Mouse (Mus musculus) stomach, embryonic 15.5 days (tissue): ENCODE results near the gene Xpnpep1. TPM values are rescaled to one million over a fixed set of nuclear protein-coding genes. Genes with fewer than 3 reads are reported as not detected.

Source experiments
- ATAC-seq: fragments of 200-750 bp; cut with Nextera tagmentation; 2 replicates; pipeline ENCODE4 v1.8.0; 2017; ENCODE audit warnings: low read depth, moderate number of reproducible peaks, moderate TSS enrichment; ENCODE audit not compliant: insufficient read depth, low FRiP score
- H3K27ac ChIP-seq: fragments of 300-500 bp; sonication (generic); 2 replicates; pipeline ENCODE4 v1.5.1; 2015; ENCODE audit warnings: mild to moderate bottlenecking, inconsistent platforms
- H3K27me3 ChIP-seq: fragments of 300-500 bp; sonication (generic); replicated peaks from 2 replicates; pipeline ENCODE4 v1.6.1; 2015; ENCODE audit warnings: inconsistent platforms
- H3K36me3 ChIP-seq: fragments of 300-500 bp; sonication (generic); 2 replicates; pipeline ENCODE4 v1.6.1; 2015; ENCODE audit warnings: inconsistent platforms
- H3K4me1 ChIP-seq: fragments of 300-500 bp; sonication (generic); 2 replicates; pipeline ENCODE4 v1.6.1; 2015; ENCODE audit warnings: inconsistent platforms
- H3K4me2 ChIP-seq: fragments of 300-500 bp; sonication (generic); 2 replicates; pipeline ENCODE4 v1.6.1; 2015; ENCODE audit warnings: mild to moderate bottlenecking, inconsistent platforms
- H3K4me3 ChIP-seq: fragments of 300-500 bp; sonication (generic); replicated peaks from 2 replicates; pipeline ENCODE4 v1.5.1; 2015; ENCODE audit warnings: inconsistent platforms
- H3K9ac ChIP-seq: fragments of 300-500 bp; sonication (generic); 2 replicates; pipeline ENCODE4 v1.6.1; 2015; ENCODE audit warnings: inconsistent platforms
- H3K9me3 ChIP-seq: fragments of 300-500 bp; sonication (generic); 2 replicates; pipeline ENCODE4 v1.6.1; 2016; ENCODE audit warnings: inconsistent platforms
- WGBS: fragments of 180-500 bp; shearing (Covaris S2); methylation state at CpG from one replicate; pipeline ENCODE4 v1.1.7; 2015; 5-methylcytosine and 5-hydroxymethylcytosine counted together
- polyA plus RNA-seq: library from polyadenylated mRNA; unstranded; fragments of >200 nt; fragmentation: Nextera tagmentation; extraction: Ambion mirVana; gene quantifications from 2 replicates; pipeline ENCODE4 v1.2.1, GENCODE M21; 2015

Gene Xpnpep1
- polyA plus RNA-seq, 1 experiment from 2014 or later: 130 TPM

DNA sequence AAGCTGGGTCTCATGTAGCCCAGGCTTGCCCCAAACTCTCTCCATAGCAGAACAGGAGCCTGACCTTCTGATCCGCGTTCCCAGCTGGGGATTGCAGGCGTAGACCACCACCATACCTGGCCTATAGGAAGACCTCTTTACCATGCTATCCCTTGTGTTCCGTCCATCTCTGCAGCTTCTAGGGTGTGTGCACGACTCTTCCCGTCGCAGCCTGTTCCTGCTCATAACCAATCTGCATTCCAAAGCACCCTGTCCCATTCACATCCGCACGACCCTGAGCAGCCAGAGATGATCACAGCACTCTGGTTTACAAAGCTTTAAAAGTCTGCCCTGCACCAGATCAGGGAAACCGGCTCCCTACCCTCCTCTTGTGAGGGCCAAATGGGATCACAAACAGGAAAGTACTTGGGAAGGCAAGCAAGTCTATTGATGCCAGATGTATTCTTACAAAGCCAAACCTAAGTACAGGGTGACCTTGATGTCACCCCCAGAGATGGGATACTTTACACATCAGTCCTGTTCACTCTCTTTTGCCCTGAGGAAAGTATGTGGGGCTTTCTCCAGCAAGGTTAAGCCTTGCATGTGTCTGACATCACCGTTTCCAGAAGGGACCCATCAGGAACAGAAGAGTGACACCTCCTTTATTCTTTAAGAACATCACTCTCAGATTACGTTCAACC is 24.4 kb upstream of the Xpnpep1 start:
- peak overlapping the region; percentile 48; the same call in 1 of the 2 replicates for H3K27ac ChIP-seq
- H3K4me3 ChIP-seq: no peak overlapping the region
- no peaks in the 10 kb centered on the region for H3K36me3 ChIP-seq
- 61% methylated on average over 12 of the region's 12 CpGs for WGBS
- no peaks in the 10 kb centered on the region for H3K27me3 ChIP-seq
- no peak overlapping the region for H3K9ac ChIP-seq
- no peak overlapping the region for H3K4me2 ChIP-seq
- ATAC-seq: no peak
- no peaks in the 10 kb centered on the region for H3K9me3 ChIP-seq
- H3K4me1 ChIP-seq: peaks cover 9% of the 10 kb centered on the region; the same call in 1 of the 2 replicates

DNA sequence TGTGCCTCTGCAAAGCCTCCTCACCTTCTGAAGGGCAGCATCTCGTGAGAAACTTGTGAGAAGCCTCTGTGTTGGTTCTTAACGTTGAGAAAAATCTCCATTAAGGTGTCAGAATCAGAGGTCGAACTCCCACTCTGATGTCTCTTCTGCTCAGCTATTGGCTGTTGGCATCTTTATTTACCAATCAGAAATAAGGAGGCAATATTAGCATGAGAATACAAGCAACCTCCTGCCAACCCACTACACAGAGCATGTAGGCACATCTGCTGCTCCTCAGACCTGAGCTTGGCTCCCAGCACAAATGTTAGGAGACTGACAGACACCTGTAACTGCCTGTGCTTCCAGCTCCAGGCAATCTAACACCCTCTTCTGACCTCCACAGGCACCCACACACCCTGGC is 22.0 kb upstream of the Xpnpep1 start:
- Histone ChIP-seq H3K9me3 (no peaks in the 10 kb centered on the region), H3K36me3 (no peaks in the 10 kb centered on the region), H3K9ac (no peak overlapping the region), H3K4me2 (no peak overlapping the region), H3K4me3 (no peak overlapping the region), H3K27me3 (no peaks in the 10 kb centered on the region), H3K4me1 (peaks cover 15% of the 10 kb centered on the region; the same call in 1 of the 2 replicates), H3K27ac (no peak overlapping the region)
- ATAC-seq: no peak
- WGBS: 37% methylated on average over 3 of the region's 3 CpGs

DNA sequence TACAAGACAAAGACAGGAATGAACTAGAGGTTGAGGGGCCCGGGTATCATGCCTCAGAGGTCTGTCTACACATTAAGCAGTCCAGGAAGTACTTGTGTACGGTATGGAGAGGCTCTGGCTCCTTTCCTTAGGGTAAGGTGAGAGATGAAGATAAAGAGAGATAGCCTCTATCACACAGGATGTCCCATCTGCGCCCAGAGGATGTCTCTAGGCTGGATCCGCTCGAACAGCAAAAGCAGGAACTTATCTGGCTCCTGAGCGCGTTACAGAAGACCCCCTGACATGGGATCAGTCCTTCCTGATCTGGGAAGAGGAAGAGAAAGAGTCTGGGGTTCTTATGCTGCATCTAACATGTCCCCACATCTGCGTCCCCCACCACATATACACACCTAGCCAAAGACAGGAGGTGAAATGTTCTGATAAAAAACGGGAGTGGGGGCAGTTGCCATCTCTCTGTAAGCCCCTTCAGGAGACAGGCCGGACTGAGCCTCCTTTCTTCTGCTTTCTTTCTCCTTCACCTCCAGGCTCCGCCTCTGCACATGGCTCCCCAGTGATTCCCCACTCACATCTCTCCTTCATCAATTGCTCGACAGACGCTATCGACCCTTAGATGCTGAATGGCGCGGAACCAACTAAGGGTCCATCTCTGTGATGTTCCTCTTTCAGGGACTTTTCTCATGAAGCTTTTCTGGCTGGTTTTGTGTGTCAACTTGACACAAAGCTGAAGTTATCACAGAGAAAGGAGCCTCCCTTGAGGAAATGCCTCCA is 19.5 kb upstream of the Xpnpep1 start:
- H3K27ac ChIP-seq: peak overlapping the region; percentile 55; the same call in 1 of the 2 replicates
- H3K4me1 ChIP-seq: peaks cover 6% of the 10 kb centered on the region; the same call in 1 of the 2 replicates
- H3K4me2 ChIP-seq: no peak overlapping the region
- no peak overlapping the region for H3K9ac ChIP-seq
- no peaks in the 10 kb centered on the region for H3K36me3 ChIP-seq
- no peaks in the 10 kb centered on the region for H3K27me3 ChIP-seq
- no peaks in the 10 kb centered on the region for H3K9me3 ChIP-seq
- ATAC-seq: peak; percentile 49; the same call in 1 of the 2 replicates
- WGBS: 87% methylated on average over 16 of the region's 16 CpGs
- no peak overlapping the region for H3K4me3 ChIP-seq

DNA sequence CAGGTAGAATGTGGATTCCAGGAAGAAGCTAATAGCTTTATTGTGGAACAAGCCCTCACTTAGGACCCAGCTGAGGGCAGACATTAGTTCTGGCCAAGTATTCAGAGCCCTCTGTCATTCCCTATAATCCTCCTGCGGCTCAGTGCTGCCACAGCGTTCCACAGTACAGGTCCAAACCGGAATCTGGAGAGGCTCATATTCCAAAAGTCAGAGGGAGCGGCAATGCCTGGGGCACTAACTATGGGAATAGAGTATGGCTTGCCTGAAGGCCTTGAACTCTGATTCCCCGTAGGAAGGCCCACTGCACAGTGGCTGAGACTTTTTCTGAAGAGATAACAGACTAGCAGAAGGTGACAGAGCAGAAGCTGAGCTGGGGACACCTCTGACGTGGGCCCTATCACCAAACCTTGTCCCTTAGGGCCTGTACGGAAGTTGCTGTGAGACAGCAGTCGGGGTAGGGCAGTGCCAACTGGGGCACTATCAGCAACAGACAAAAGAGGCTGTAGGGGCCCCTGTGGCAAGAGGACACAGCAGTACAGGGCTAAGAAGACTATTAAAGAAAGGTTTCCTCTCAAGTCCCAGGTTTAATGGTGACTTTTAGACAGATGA is 18.8 kb upstream of the Xpnpep1 start:
- Histone ChIP-seq H3K27ac (peak overlapping the region; percentile 55), H3K9me3 (no peaks in the 10 kb centered on the region), H3K27me3 (no peaks in the 10 kb centered on the region), H3K4me3 (no peak overlapping the region), H3K36me3 (no peaks in the 10 kb centered on the region), H3K9ac (no peak overlapping the region), H3K4me1 (peaks cover 6% of the 10 kb centered on the region; the same call in 1 of the 2 replicates), H3K4me2 (no peak overlapping the region)
- peak; percentile 92 for ATAC-seq
- WGBS: 63% methylated on average over 8 of the region's 8 CpGs

DNA sequence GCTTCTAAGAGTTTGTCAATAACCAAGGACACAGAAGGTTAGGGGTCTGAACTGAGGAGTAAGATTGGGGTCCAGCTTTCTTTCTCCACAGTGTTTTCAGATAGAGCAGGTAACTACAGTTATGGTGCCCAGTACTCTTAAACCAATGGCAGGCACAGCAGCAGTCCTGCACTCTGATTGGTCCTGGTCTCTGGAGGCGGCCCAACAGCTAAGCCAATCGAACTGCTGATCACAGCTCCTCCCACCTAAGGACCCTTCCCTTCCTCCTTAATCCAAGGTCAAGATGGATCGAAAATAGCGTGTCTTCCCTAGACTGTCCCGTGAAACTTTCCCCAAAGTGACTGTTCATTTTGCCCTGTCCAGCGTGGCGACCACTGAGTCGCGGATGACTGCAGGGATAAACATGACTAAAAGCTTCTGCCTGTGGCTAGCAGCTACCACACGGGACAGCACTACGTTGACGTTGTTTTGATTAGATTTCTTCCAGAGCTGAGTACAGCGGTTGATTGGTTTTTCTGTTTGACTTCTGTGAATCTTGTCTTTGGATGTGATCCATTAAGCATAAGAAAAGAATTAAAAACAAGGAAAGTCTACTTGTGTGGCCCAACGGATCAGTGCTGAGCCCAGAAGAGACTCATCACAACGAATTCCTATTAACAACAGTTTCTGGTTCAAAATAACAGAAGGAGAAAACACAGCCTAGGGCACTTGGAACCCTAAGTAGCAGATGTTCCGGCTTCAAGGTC is 18.1 kb upstream of the Xpnpep1 start:
- H3K9me3 ChIP-seq: no peaks in the 10 kb centered on the region
- no peak for ATAC-seq
- H3K27ac ChIP-seq: peak overlapping the region; percentile 55
- H3K27me3 ChIP-seq: no peaks in the 10 kb centered on the region
- H3K36me3 ChIP-seq: no peaks in the 10 kb centered on the region
- no peak overlapping the region for H3K4me3 ChIP-seq
- no peak overlapping the region for H3K4me2 ChIP-seq
- H3K9ac ChIP-seq: no peak overlapping the region
- 69% methylated on average over 16 of the region's 16 CpGs for WGBS
- H3K4me1 ChIP-seq: peaks cover 6% of the 10 kb centered on the region; the same call in 1 of the 2 replicates

DNA sequence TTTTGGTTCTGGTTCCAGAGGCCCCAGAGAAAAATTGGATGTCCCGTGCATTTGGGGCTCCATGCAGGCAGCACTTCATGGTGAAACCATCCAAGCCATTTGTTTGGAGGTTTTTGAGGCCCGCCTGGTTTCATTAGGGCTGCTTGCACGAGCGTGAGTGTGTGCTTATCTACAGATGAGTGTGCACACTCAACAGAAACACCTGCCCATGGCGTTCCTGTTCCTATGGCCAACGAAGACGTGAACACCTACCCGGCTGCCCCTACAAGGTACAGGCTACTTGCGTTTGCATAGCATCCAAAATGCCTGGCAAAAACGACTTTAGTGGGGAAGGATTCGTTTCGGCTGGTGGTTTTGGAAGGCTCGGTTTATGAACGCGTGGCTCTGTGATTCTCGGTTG is 13.3 kb upstream of the Xpnpep1 start:
- no peak for ATAC-seq
- H3K27ac ChIP-seq: no peak overlapping the region
- 88% methylated on average over 16 of the region's 16 CpGs for WGBS
- no peak overlapping the region for H3K4me3 ChIP-seq
- no peak overlapping the region for H3K4me2 ChIP-seq
- H3K36me3 ChIP-seq: no peaks in the 10 kb centered on the region
- H3K27me3 ChIP-seq: no peaks in the 10 kb centered on the region
- H3K9me3 ChIP-seq: no peaks in the 10 kb centered on the region
- H3K4me1 ChIP-seq: peaks cover 9% of the 10 kb centered on the region; the same call in 1 of the 2 replicates
- H3K9ac ChIP-seq: no peak overlapping the region

DNA sequence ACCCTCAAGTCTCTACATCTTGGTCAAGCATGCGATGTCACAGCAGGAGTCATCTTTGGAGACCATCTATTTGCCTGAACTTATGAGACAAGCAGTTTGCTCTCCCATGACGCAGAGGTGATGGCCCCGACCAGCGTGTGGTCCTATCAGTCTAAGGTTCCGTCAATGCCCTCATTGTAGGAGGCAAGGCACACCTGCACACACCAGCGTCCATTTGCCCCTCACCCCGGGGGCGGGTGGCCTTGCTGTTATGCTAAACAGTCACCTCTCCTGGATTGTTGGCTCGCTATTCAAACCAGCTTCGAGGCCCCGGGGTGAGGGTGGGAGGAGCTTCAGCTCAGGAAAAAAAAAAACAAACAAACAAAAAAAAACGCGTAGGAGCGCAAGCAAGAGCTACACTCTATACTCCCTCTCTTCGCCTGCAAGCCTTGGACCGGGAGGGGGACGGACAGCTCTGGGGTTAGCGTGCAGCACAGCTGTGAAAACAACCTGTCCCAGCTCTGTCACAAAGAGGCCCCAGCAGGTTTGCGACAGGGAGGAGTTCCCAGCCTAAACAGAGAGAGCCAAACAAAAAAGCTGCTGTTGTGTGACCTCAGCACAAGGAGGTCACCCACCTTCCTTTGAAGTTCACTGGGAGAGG is 12.1 kb upstream of the Xpnpep1 start:
- no peaks in the 10 kb centered on the region for H3K9me3 ChIP-seq
- peaks cover 9% of the 10 kb centered on the region; the same call in 1 of the 2 replicates for H3K4me1 ChIP-seq
- peak overlapping the region; percentile 14; the same call in 1 of the 2 replicates for H3K4me2 ChIP-seq
- no peak overlapping the region for H3K27ac ChIP-seq
- no peak overlapping the region for H3K9ac ChIP-seq
- no peak overlapping the region for H3K4me3 ChIP-seq
- ATAC-seq: peak; percentile 59; the same call in 1 of the 2 replicates
- no peaks in the 10 kb centered on the region for H3K36me3 ChIP-seq
- WGBS: 37% methylated on average over 19 of the region's 19 CpGs
- no peaks in the 10 kb centered on the region for H3K27me3 ChIP-seq

DNA sequence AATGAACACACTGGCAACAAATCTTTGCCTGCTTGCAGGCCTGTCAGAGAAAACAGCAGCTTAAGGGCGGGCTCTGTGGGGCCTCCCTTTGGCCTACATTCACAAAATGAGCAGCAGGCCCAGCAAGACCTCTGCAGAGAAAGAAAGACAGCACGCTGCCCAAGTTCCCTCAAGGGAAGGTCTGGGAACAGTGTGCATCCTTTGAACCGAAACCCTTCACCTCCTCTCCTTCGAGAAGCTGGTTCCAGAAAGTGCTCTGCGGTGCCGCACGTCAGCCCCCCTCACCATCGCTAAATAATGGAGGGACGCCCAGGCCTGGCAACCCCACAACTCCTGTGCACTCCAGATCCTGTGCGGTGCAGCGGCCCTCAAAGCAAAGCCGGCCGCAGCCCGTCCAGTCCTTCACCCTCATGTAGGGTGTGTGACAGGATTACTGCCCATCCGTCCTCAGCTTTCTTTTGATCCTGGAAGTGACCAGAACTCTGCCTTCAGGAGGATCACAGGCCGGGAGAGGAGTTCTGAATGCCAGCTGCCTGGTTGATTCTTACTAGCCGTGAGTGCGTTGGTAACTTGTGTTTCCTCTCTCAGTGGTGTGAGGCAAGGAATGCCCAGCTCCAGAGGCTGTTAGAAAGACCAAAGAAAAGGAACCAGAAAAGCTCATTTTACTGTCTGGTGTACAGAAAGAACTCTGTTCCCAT is 11.4 kb upstream of the Xpnpep1 start:
- Histone ChIP-seq H3K9me3 (no peaks in the 10 kb centered on the region), H3K4me3 (no peak overlapping the region), H3K27me3 (no peaks in the 10 kb centered on the region), H3K9ac (no peak overlapping the region), H3K4me2 (no peak overlapping the region), H3K4me1 (peaks cover 9% of the 10 kb centered on the region; the same call in 1 of the 2 replicates), H3K36me3 (no peaks in the 10 kb centered on the region), H3K27ac (no peak overlapping the region)
- WGBS: 80% methylated on average over 18 of the region's 18 CpGs
- ATAC-seq: no peak

DNA sequence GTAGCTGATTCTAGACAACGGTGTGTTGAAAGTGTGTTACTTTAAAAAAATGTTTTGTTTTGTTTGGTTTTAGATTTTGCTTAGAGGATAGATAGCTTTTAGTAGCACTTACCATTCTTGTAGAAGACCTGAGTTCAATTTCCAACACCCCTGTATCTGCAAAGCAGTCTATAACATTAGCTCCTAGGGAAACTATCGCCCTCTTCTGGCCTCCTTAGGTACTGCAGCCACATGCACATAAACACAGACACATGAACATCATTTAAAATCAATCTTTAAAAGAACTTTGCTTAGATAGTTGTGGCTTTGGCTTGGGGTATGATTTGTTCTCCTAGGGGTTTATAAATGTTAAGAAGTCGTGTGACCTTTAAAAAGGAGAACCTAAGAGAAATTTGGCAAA is 10.1 kb upstream of the Xpnpep1 start:
- no peaks in the 10 kb centered on the region for H3K9me3 ChIP-seq
- H3K27me3 ChIP-seq: no peaks in the 10 kb centered on the region
- no peak overlapping the region for H3K27ac ChIP-seq
- no peak for ATAC-seq
- no peak overlapping the region for H3K4me2 ChIP-seq
- H3K36me3 ChIP-seq: no peaks in the 10 kb centered on the region
- H3K4me3 ChIP-seq: no peak overlapping the region
- H3K4me1 ChIP-seq: peaks cover 9% of the 10 kb centered on the region; the same call in 1 of the 2 replicates
- 82% methylated on average over 3 of the region's 3 CpGs for WGBS
- H3K9ac ChIP-seq: no peak overlapping the region

DNA sequence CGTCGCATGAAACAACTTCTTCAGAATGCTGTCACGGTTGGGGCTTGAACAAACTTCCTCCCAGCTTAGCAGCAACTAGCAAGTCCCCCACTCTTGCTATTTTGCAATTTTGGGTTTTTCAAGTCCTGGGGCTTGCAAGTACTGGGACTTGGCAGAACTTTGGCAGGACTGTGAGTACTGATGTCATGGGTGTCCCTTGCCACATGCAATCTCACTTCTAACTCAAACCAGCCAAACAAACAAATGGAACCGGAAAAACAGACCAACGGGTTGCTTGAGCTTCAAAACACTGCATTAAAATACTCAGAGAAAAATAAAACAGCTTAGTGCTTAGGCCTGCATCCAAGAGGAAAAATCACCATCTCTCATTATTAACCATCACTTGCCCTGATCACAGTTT is 7.2 kb upstream of the Xpnpep1 start:
- no peak for ATAC-seq
- peak overlapping the region; percentile 59; the same call in 1 of the 2 replicates for H3K27ac ChIP-seq

More for the DNA sequence above, 7.2 kb upstream of the Xpnpep1 start:
- Histone ChIP-seq H3K4me3 (no peak overlapping the region), H3K9me3 (no peaks in the 10 kb centered on the region), H3K36me3 (no peaks in the 10 kb centered on the region), H3K9ac (no peak overlapping the region), H3K27me3 (no peaks in the 10 kb centered on the region), H3K4me2 (no peak overlapping the region), H3K4me1 (peaks cover 8% of the 10 kb centered on the region)
- WGBS: 62% methylated on average over 5 of the region's 5 CpGs
